Mouse (Mus musculus) gastrocnemius, postnatal 25 days (tissue): ENCODE measurements around the gene Otub2. TPM values are rescaled to one million over a fixed set of nuclear protein-coding genes. Genes with fewer than 3 reads are reported as not detected.
A peak's percentile ranks its signal among the peaks of the same experiment; 100 is the strongest.

Experiments
- DNase-seq: peaks from one replicate; pipeline ENCODE4 v3.0.0; 2022
- total RNA-seq, 2 experiments: library from RNA; stranded (reverse); gene quantifications; 1 replicate in 1 of 2; 2 replicates in 1 of 2; pipeline ENCODE4 v1.2.3; 2021

Gene Otub2
- total RNA-seq, 2 experiments from 2014 or later, result 2.0 to 3.5 TPM

DNA sequence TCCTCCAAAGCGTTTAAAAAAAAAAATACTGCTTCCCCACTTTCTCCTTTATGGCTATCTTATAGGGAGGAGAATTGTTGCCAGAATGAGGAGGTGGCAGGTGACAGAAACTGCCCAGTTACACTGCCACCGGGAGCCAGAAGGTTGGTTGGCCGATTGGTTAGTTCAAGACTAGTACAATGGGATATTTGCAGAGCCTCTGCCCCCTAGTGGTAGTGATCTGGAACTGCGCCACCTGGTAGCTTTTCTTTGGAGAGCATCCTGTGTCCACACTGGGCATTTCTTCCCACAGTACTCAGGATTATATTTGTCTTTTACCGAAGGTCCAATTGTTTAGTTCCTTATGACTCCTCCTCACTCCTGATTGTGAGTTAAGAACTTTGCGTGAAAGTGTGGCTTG is 16.8 kb upstream of the Otub2 start:
- no peak for DNase-seq

DNA sequence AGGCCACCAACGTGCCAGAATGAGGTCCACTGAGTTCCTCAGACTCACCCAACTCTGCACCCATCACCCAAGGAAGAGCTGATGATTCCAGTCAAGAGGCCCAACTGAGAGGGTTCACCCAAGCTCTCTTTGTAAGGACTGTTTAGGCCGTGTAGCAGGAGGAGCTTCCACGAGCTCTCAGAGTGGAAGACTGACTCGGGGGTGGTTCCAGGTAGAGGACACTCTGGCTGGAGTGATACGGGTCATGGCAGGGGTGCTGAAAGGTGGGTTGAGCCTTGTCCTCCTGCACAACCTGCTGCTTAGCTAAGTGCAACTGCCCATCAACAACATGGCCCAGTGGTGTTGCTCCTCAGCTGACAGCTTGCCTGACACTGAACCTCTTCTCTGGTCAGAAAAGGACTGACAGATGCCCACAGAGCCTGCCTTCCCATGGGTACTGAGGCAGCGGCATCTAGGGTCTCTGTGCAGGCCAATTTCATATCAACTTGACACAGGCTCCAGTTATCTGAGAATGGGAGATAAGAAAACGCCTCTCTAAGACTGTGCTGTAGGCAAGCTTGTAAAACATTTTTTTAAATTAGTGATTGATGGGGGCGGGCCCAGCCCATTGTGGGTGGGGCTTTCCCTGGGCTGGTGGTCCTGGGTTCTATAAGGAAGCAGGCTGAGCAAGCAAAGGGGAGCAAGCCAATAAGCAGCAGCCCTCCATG is 14.8 kb upstream of the Otub2 start:
- no peak for DNase-seq

DNA sequence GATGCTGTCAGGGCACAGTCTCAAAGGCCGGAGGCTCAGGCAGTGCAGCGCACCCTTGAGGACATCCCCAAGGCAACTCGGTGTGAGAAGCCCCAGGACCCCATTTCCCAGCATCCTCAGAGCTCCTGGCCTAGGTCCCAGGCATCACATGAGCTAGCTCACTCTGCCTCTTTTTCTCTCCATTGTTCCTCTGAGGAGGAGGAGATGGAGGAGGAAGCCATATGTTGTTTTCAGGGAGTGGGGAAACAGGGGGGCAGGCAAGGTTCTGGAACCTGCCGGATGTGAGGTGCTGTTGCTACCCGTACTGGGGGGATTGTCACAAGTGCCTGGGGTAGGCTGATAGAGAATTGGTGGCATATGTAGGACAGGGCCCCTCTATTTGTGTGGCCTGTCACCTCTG is 12.4 kb upstream of the Otub2 start:
- no peak for DNase-seq

DNA sequence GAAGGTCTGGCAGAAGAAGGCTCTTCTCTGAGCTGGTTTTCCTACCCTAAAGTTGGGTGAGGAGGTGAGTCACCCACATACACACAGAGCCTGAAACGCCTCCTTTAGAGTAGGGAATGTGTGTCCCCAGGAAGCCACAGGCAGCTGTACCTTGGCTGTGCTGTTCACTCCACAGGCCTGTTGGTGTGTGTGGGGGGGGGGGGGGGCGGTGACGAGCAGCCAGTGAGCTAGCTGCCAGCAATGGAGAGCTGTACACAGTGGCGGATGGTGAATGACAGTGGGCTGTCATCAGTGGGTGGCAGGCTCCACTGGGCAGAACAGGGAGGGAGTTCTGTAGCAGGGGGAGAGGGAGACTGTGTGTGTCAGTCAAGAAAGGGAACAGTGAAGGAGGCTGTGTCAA is 11.7 kb upstream of the Otub2 start:
- DNase-seq, result no peak

DNA sequence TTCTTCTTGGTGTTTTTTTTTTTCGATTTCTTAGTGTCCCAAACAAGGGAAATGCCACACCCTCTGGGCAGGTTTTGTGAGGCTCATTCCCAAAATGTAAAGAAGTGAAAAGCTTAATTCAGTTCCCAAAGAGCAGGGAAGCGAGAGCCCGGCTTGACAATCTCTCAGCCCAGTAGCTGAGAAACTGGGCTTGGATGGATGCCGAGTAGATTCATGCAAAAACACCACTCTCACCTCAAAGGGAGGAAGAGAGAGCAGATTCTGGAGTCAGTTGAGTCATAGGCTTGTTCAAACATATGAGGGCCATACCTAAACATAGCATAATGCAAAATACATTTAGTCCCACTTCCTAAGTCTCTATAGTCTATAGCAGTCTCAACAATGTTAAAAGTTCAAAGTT is 8.3 kb upstream of the Otub2 start:
- DNase-seq, result no peak

DNA sequence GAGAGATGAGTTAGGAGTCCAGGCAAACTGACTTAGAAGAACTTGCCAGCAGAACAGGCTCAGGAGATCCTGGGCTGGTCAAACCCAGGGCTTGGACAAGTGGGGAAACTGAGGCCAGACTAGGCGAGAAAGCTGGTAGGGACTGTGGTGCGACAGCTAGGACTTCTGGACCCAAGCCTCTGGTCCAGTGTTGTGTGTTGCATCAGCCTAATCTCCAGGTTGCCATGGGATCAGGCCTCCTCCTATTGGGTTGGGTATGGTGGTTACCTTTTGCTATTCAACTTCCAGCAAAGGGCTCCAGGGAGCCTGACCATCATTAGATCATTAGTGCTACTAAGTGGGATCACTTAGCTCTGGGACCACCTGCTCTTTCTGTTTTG is 856 bp downstream of the Otub2 start:
- DNase-seq, result no peak

DNA sequence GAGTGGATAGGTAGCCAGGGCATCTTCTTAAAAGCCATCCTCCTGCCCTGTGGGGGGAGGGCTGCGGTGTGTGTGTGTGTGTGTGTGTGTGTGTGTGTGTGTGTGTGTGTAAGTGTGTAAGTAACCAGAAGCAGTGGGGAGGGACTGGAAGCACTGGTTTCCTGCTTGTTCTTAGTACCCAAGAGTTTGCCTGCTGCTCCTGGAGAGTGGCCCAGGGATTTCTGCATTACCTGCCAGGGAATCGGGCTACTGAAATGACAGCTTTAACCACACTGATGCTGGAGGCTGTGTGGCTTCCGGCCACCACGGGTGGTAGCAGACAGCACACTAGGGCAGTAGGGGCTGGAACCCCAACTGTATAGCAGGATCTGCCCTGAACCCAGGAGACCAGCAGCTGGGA is 1.5 kb downstream of the Otub2 start:
- DNase-seq, result no peak

DNA sequence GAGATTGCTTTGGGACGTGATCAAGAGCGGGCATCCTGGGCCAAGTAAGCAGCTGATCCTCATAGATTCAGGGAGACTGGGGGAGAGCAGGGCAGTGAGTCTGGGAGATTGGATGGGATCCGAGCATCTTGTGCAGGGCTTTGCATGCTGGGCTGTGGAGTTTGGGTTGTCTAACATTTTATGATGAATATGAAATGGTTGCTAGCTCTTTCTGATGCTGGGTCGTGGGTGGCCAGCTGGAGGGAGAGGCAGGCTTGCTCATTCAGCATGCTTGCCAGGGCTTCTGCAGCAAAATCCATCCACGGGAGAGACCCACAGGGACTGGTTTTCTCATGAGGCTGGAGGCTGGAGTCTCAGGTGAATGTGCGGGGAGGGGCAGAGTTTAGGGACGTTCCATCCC is 2.6 kb downstream of the Otub2 start:
- no peak for DNase-seq

DNA sequence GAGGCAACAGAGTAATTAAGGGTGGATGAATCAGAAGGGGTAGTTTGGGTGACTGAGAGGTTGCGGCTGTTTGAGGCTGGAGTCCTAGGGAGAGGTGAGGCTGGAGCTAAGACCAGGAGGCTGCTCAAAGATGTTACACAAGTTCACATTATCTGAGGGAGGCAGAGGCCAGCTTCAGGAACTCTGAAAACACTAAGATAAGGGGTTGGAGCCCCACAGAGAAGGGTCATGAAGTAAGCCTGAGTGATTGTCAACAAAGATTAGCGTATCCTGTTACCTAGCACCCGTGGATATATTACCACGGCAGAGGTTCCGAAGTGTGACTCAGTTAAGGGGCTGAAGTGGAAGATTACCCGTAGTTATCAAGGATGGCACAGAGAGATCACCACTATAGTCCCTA is 5.0 kb downstream of the Otub2 start:
- DNase-seq, result no peak

DNA sequence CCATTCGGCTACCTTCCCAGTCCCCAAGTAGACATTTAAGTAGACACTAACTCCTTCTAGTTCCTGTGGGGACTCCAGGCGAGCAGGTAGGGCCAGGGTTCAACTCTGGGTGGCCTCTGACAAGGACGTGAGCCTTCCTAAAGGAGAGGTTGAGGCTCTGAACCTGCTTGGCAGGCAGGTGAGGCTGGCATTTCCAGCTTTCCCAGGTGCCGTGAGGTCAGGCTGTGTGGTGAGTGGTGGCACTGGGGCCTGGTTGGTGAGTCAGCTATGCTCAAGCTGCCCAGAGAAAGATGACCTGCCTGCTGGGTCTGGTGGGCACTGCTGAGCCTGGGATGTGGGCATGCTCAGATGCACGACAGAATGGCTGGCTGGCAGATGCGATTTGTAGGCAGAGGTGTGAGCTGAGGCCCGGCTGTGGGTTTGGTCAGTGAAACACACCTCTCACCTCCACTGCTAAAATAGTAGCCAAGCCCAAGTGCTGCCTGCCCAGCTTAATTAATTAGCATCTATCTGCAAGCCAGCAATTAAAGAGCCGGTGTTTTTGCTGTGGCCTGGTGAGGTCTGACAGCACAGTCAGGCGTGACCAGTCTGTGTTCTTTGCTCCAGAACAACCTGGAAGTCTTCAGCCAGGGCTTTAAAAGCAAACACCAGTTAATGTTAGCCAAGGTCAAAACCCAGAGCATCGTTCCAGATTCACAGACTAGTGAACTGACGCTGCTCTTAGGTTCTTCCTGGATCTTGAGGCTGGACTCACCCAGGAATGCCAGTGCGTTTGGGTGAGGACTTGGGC is 7.2 kb downstream of the Otub2 start:
- DNase-seq, result no peak

DNA sequence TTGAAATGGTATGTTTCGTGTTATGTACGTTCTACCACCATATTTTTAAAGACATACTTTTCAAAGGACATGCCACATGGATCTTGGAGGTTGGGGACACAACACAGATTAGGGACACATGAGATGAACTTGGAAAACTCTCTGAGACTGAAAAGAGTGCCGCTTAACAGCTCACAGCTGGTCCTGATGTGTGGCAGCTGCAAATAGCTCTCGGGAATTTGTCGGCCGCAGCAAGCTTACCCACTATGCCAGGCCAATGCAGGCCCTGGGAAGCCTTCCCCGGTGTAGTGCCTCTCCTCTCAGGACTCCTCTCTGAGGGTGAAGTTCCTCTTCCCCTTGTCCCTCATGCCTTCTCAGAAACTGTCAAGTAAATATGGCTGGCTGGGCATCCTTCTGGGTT is 8.3 kb downstream of the Otub2 start:
- DNase-seq, result no peak

DNA sequence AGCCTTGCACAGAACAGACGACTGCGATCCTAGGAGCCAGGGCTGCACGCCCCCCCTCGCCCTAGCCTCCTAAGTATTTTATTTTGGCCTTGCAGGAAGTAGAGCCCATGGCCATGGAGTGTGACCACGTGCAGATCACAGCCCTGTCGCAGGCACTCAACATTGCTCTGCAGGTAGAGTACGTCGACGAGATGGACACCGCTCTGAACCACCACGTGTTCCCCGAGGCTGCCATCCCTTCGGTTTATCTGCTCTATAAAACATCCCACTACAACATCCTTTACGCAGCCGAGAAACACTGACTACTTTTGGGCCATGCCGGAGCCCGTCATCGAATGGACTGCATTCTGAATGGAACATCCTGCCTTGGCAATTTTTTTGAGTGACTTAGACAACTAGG is 15.6 kb downstream of the Otub2 start:
- no peak for DNase-seq

DNA sequence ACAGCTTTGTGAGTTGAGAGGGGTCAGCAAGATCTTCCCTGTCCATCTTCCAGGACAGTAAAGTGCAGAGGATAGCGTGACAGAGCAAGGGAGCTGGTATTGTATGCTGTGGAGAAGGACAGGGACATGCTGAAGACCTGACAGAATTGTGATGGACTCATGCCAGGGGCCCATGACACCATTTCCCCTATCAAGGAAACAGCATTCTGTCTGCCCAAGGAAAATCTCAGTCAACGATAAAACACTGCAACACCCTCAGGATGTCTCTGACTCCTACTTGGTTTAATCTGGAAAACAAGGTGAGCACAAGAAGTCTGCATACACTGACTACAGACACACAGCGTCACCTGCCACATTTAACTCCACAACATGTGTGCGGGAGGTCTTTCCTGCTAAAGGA is 19.2 kb downstream of the Otub2 start, which contains the start of gene 9330161L09Rik:
TSS of gene 9330161L09Rik (minus strand) at position 101 of the 400 bp plus-strand sequence.
- DNase-seq, result no peak

DNA sequence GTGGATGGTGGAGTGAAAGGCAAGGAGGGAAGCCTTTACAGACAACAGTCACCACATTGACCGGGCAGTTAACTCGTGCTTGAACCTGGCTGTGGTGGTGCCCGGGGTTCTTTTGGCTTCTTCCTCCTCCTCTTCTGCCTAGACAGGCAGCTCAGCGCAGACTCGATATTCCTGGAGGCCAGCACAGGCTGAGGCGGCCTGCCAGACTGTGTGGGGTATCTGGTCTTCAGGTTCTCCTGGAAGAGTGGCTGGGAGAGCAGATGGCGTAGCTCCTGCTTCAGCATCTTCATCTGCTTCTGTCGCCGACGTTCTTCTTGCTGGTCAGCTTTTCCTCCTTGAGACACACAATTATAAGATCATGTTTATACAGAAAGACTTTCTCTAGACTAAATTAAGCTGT is 19.7 kb downstream of the Otub2 start:
- no peak for DNase-seq

DNA sequence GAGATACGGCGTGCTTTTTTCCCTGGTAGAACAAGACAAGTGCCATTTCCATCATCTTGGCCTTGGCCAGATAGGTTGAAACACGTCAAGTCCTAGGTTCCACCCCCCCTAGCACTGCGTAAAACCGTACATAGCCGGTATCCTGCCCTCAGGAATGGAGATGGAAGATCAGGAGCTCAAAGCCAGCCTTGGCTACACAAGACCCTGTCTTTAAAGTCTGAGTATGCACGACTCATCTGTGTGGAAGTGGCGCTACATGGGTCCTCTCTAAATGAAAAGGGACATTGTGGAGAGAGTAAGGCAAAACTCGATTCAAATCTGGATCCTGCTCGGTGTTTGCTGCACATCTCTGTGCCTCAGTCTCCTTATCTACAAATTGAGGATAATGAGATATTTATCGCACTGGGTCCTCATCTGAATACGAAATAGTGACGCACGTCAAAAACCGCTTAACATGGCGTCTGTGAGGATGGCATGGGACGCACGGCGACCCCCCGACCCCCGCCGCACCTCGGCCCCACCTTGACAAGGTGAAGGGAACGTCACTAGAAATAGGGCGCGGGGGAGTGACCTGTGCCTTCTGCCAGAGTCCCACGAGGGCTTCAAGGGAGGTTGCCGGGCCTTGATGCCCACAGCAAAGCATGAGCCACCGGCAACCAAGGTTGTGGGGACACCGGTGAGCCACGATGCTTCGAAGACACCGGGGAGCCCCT is 36.7 kb downstream of the Otub2 start:
- DNase-seq, result no peak

DNA sequence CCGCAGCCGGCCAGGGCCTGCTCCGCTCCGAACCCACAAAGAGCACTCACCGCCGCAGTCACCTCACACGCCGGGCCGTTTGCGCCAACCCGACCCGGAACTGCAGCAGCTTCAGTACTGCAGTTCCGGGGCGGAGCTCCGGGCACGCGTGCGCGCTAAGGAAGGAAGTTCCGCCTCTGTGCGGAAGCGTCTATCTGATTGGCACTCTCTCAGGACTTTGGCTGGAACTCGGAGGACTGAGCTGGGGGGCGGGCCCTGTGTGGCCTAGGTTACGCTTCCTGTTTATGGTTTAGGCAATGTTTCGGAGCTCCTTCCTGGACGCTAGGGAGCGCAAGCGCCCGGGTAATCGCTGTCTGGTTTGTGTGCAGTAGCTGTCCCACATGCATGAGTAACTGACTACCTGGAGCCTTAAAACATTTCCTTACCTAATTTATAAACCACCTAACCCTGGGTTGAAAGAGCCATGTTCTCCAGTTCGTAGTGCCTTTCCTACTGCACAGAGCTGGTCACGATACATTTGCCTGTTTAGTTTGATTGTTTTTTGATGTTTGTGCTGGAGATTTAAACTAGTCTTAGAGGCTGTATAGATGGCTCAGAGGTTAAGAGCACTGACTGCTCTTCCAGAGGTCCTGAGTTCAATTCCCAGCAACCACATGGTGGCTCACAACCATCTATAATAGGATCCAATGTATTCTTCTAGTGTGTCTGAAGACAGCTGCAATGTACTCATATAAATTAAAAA is 37.4 kb downstream of the Otub2 start, which contains the start of gene Ddx24:
TSS of gene Ddx24 (minus strand) at position 102 of the 742 bp plus-strand sequence.
- peak; percentile 99 for DNase-seq

DNA sequence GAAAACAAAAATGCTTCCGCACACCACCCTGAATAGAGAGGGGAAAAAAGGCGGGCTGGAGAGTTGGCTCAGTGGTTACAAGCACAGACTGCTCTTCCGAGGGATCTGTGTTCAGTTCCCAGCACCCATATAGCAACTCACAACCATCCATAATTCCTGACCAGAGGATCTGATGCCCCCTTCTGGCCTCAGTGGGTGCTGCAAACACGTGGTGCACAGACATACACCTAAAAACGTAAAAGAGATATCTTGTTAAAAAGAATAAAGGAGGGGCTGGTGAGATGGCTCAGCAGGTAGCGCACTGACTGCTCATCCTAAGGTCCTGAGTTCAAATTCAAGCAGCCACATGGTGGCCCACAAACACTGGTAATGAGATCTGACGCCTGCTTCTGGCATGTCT is 38.2 kb downstream of the Otub2 start:
- DNase-seq, result no peak

DNA sequence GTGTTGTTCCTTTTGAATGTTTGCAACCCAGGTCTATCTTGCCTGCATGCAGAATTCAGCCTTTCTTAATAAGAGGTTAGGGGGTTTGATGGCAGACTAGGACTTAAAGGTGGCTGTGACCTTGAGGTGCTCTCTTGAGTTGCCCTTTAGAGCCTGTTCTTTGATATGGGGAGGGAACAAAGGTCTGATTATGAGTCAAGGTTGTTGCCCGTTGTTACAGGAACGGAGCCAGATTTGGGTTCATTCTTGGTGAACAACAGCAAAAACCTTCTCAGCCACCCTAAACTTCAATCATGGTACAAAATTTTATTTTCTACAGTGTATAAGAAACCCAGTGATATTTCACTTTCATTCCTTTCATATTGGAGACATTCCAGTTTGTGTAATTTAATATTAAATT is 44.9 kb downstream of the Otub2 start:
- DNase-seq, result no peak

DNA sequence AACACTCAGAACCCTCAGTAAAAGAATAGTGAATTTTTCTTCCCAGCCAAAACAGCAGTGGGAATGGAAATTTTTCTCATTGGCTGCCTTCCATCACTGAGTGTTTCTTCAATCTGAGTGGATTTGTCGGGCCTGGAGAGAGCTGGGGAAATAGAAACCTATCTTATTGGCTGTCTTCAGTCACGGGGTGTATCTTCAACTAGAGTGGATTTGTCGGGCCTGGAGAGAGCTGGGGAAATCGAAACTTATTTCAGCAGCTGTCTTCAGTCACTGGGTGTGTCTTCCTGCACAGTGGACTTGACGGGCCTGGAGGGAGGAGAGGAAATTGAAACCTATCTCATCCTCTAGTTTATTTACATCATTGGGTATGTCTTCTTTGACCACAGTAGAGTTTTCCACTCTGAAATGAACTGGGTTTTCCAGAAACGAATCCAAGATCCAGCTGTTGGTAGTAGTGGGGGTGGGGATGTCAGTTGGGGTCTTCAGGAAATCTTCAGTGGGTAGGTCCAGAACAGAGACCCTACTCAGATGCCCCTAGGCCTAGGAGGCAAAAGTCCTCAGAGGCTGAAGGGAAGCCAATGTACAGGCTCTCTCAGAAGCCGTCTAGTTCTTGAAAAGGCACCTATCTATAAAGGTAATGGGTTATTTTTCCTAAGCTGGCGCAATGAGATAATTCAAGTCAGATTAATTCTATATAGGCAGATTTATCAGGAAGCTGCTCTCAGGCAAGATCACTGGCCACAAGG is 45.7 kb downstream of the Otub2 start, which contains the start of gene Ifi27:
TSS of gene Ifi27 (plus strand) at position 226 of the 746 bp plus-strand sequence.
- DNase-seq, result peak; percentile 80

DNA sequence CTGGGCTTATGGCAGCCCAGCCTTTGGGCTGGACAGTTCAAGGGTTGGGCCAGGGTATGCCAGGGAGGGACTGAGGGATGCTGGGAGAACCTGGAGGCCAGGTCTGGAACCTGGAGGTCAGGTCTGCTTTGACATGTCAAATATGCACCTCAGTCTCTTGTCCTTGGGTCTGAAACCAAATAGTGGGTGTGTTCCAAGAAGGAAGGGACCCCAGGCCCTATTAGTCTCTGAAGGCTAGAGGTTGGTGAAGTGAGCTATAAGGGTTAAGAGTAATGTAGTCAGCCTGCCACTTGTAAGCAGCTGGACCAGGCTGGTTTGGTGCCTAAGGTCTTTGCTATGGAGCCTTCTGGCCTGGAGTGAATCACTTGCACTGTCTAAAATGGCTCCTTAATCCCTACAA is 46.4 kb downstream of the Otub2 start:
- no peak for DNase-seq

DNA sequence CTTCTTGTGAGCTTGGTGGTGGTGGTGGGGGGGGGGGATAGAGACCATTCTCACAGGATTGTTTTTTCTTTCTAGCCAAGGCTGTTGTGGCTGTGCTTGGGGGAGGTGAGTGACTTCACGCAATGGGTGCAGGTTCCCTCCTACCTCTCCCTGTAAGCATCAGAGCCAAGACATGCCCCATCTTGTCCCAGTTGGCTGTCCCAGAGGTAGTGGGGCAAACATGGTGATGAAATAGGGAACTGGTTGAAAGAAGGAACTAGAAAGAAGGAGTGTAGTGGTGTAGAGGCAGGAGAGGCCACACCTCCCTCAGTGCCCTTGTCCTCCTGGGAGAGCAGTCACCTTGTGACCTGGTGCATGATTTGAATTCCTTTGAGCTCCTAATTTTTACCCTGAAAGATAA is 49.1 kb downstream of the Otub2 start:
- DNase-seq, result no peak

DNA sequence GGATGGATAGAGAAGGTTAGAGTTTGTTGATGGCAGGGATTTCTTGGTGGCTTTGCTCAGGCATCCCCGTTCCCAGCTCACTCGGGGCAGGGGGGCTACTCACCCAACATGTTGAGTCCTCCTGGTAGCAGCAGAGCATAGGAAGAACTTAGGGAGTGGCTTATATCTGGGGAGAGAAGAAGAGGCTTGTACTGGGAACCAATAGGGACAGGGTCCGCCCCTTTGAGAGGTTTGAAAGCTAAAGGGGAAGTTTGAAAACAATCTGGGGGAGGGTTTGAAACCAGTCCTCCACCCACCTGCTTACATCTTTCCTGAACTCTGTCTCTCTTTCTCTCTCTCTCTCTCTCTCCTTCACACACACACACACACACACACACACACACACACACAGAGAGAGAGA is 55.0 kb downstream of the Otub2 start, which contains the start of gene Ifi27l2a:
TSS of gene Ifi27l2a (minus strand) at position 157 of the 400 bp plus-strand sequence.
- no peak for DNase-seq
